Mouse (Mus musculus): ENCODE data around the gene Fgfr2. TPM values are rescaled to one million over a fixed set of nuclear protein-coding genes. Genes with fewer than 3 reads are reported as not detected.

The Fgfr2 gene
- polyA plus RNA-seq, 1 experiment from 2014 or later: 169 TPM

DNA sequence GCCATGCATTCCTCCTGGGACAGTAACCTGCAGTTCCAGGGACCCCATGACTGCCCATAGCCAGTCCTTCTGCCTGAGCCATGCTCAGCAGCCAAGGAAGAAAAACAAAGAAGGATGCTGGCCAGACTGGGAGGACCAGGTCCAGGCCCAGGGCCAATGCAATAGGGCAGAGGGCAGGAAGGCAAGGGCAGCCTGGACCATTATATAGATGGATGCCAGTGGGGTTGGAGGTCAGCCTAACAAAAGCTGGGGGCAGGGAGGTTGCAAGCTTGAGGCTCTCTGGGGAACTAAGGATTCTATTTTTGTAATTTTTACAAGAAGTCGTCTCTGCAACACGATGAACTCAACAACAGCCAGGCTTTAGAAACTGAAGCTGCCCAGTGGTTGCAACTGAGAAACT lies 890.2 kb downstream of the Fgfr2 start:
- no peak overlapping the region for H3K9ac ChIP-seq (replicated peaks; ENCODE audit: low read depth, low read length)
- no peak overlapping the region for H3K4me2 ChIP-seq (replicated peaks; ENCODE audit: low read depth, low read length)
- WGBS: 35% methylated on average over 2 of the region's 2 CpGs
- ATAC-seq (ENCODE audit: insufficient number of reproducible peaks, insufficient read depth, low FRiP score, low read depth): no peak
- H3K36me3 ChIP-seq (ENCODE audit: control insufficient read depth, insufficient read depth, low read length): peaks cover 16% of the 10 kb centered on the region; the same call in 1 of the 2 replicates
- no peaks in the 10 kb centered on the region for H3K27me3 ChIP-seq (ENCODE audit: control insufficient read depth, insufficient read depth, low read length)
- H3K27ac ChIP-seq (ENCODE audit: low read length): no peak overlapping the region
- 0 out of 2 replicates have a peak, but pooled peaks cover 6% of the 10 kb centered on the region for H3K4me1 ChIP-seq (ENCODE audit: control insufficient read depth, insufficient read depth, low read length)
- H3K9me3 ChIP-seq (ENCODE audit: control insufficient read depth, low read depth, low read length): no peaks in the 10 kb centered on the region
- H3K4me3 ChIP-seq (ENCODE audit: low read depth, low read length): no peak overlapping the region

DNA sequence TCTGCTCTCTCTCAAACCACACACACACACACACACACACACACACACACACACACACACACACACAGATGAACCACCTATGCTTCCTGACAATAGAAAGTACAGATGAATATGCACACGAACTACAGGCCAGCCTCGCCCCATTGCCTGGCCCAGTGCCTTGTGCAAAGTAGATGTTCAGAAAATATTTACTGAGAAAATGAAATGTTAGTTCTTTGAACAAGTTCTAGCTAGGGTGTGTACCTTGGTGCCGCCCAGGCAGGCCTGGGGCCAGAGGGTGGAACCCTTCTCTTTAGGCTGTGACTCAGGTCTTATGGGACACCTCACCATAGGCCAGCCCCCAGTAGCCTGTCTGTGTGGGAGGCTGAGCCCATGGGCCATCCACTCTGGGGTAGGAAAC lies 891.7 kb downstream of the Fgfr2 start:
- no peak overlapping the region for H3K4me2 ChIP-seq (replicated peaks; ENCODE audit: low read depth, low read length)
- no peak overlapping the region for H3K4me3 ChIP-seq (ENCODE audit: low read depth, low read length)
- no peak overlapping the region; the same call in 1 of the 2 replicates for H3K27ac ChIP-seq (ENCODE audit: low read length)
- no peaks in the 10 kb centered on the region for H3K9me3 ChIP-seq (ENCODE audit: control insufficient read depth, low read depth, low read length)
- no peak overlapping the region for H3K9ac ChIP-seq (replicated peaks; ENCODE audit: low read depth, low read length)
- H3K27me3 ChIP-seq (ENCODE audit: control insufficient read depth, insufficient read depth, low read length): no peaks in the 10 kb centered on the region
- peak; percentile 47; the same call in 1 of the 2 replicates for ATAC-seq (ENCODE audit: insufficient number of reproducible peaks, insufficient read depth, low FRiP score, low read depth)
- H3K36me3 ChIP-seq (ENCODE audit: control insufficient read depth, insufficient read depth, low read length): 0 out of 2 replicates have a peak, but pooled peaks cover 3% of the 10 kb centered on the region
- 71% methylated on average over 3 of the region's 3 CpGs for WGBS
- H3K4me1 ChIP-seq (ENCODE audit: control insufficient read depth, insufficient read depth, low read length): 0 out of 2 replicates have a peak, but pooled peaks cover 9% of the 10 kb centered on the region

DNA sequence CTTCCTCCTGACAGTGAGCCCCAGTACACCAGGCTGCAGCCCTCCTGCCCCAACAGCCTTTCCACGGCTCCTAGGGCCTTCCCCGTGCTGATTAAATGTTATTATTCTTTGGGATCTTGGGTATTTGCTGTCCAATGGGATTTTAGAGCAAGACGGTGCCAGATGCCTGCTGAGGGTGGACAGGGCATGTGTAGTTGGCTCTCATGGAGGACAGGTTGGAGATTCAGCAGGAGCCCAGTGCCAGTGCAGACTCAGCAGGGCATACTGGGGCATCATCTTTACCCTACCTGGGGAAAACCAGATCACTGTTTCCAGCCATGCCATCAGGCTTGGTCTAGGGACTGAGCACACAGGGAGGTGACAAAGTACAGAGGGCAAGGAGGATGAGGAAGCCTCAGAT lies 892.2 kb downstream of the Fgfr2 start:
- Histone ChIP-seq H3K4me1 (ENCODE audit: control insufficient read depth, insufficient read depth, low read length) (0 out of 2 replicates have a peak, but pooled peaks cover 9% of the 10 kb centered on the region), H3K27ac (ENCODE audit: low read length) (no peak overlapping the region), H3K9ac (replicated peaks; ENCODE audit: low read depth, low read length) (no peak overlapping the region), H3K9me3 (ENCODE audit: control insufficient read depth, low read depth, low read length) (no peaks in the 10 kb centered on the region), H3K4me2 (replicated peaks; ENCODE audit: low read depth, low read length) (no peak overlapping the region), H3K36me3 (ENCODE audit: control insufficient read depth, insufficient read depth, low read length) (0 out of 2 replicates have a peak, but pooled peaks cover 3% of the 10 kb centered on the region), H3K4me3 (ENCODE audit: low read depth, low read length) (no peak overlapping the region), H3K27me3 (ENCODE audit: control insufficient read depth, insufficient read depth, low read length) (no peaks in the 10 kb centered on the region)
- ATAC-seq (ENCODE audit: insufficient number of reproducible peaks, insufficient read depth, low FRiP score, low read depth): no peak
- WGBS: 77% methylated on average over 3 of the region's 3 CpGs

DNA sequence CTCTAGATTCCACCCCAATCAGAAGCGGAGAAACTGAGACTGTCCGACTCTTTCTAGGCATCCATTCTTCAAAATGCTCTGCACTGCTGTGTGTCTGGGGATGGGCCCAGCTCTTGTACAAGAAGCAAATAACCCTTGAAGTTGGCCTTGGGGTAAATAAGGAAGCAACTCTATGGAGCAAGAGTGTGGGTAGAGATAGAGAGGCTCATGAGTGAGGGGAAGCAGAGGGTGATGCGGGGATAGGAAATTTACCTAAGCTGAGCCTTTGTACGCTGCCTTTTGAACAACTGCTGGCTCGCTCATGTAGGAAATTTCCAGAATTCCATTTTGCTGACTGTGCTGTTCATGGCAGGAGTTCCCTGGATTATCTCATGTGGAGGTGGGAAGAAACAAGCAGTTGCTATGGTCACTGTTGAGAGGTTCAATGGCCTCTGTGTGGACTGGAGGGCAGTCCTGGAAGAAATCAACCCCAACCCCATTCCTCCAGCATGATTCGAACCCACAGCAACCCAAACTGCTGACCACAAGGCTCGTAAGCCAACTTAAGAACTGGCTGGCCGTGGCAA lies 896.0 kb downstream of the Fgfr2 start:
- Histone ChIP-seq H3K36me3 (ENCODE audit: control insufficient read depth, insufficient read depth, low read length) (0 out of 2 replicates have a peak, but pooled peaks cover 3% of the 10 kb centered on the region), H3K9me3 (ENCODE audit: control insufficient read depth, low read depth, low read length) (no peaks in the 10 kb centered on the region), H3K27me3 (ENCODE audit: control insufficient read depth, insufficient read depth, low read length) (no peaks in the 10 kb centered on the region), H3K4me3 (ENCODE audit: low read depth, low read length) (no peak overlapping the region), H3K4me2 (replicated peaks; ENCODE audit: low read depth, low read length) (no peak overlapping the region), H3K9ac (replicated peaks; ENCODE audit: low read depth, low read length) (no peak overlapping the region), H3K4me1 (ENCODE audit: control insufficient read depth, insufficient read depth, low read length) (0 out of 2 replicates have a peak, but pooled peaks cover 3% of the 10 kb centered on the region), H3K27ac (ENCODE audit: low read length) (peak overlapping the region; percentile 3; the same call in 1 of the 2 replicates)
- WGBS: 84% methylated on average over 8 of the region's 8 CpGs
- no peak for ATAC-seq (ENCODE audit: insufficient number of reproducible peaks, insufficient read depth, low FRiP score, low read depth)

DNA sequence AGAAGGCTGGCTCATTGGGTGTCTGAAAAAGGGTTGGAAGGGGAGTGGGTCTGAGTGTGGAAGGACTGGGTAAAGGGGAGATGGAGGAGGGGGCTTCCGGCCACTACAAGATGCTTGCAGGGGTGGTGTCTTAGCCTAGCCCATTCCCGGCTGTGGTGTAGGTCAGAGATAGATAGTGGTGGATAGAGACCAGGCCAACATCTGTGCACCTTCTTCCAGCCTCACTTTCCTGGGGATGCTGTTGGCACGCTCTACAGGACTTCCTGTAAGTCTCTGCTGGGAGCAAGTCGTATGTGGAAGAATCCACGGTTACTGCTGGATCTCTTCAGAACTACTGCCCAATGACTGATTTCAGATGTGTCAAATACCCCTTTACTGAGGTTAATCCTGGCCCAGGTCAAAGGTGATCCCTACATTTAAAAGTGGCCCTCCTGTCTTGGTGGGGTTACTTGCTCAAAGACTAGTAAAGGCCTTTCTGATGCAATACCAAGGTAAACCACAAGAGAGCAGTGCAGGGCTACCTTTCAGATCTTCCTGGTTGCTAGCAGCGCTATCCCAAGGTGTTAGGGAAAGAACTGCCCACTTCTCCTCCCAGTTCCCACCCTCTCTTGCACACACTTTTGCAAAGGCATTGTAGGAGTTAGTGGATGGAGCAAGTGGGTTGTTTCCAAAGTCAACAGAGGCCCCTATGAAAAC lies 896.6 kb downstream of the Fgfr2 start:
- no peak overlapping the region for H3K4me2 ChIP-seq (replicated peaks; ENCODE audit: low read depth, low read length)
- no peak overlapping the region for H3K9ac ChIP-seq (replicated peaks; ENCODE audit: low read depth, low read length)
- H3K27ac ChIP-seq (ENCODE audit: low read length): no peak overlapping the region; the same call in 1 of the 2 replicates
- H3K4me1 ChIP-seq (ENCODE audit: control insufficient read depth, insufficient read depth, low read length): 0 out of 2 replicates have a peak, but pooled peaks cover 3% of the 10 kb centered on the region
- H3K4me3 ChIP-seq (ENCODE audit: low read depth, low read length): no peak overlapping the region
- no peaks in the 10 kb centered on the region for H3K27me3 ChIP-seq (ENCODE audit: control insufficient read depth, insufficient read depth, low read length)
- peak; percentile 57; the same call in 1 of the 2 replicates for ATAC-seq (ENCODE audit: insufficient number of reproducible peaks, insufficient read depth, low FRiP score, low read depth)
- WGBS: 60% methylated on average over 6 of the region's 6 CpGs
- no peaks in the 10 kb centered on the region for H3K9me3 ChIP-seq (ENCODE audit: control insufficient read depth, low read depth, low read length)
- H3K36me3 ChIP-seq (ENCODE audit: control insufficient read depth, insufficient read depth, low read length): 0 out of 2 replicates have a peak, but pooled peaks cover under 1% of the 10 kb centered on the region

DNA sequence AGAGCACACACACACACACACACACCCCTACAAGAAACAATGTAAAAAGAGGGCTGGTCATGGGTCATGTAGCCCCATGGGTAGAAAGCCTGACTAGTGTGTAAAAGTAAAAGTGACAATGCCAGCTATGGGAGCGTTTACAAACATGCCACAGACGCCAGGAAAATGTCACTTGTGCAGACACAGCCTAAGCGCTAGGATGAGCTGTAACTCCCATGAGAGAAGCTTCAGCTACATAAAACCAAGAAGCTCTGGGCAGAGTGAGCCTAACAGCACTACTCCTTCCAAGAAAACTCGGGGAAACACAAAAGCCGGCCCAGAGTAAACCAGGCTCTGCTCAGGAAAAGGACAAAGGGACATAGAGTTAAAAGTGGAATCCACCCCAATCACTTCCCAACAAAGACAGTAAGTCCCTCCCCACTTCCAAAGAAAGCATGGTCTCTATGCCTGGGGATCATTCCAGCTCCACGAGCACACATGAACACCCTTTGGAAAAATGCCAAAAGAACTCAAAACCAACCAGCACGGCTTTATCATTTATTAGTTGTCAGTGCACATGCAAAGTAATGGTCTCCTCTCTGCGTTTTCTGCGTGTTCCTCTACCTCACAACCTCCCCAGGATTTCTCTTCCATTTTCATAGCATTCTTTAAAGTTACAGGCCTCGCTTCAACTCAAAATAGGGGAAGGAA lies 899.6 kb downstream of the Fgfr2 start:
- no peak for ATAC-seq (ENCODE audit: insufficient number of reproducible peaks, insufficient read depth, low FRiP score, low read depth)
- Histone ChIP-seq H3K27ac (ENCODE audit: low read length) (no peak overlapping the region), H3K36me3 (ENCODE audit: control insufficient read depth, insufficient read depth, low read length) (no peaks in the 10 kb centered on the region), H3K27me3 (ENCODE audit: control insufficient read depth, insufficient read depth, low read length) (no peaks in the 10 kb centered on the region), H3K4me3 (ENCODE audit: low read depth, low read length) (no peak overlapping the region), H3K9me3 (ENCODE audit: control insufficient read depth, low read depth, low read length) (no peaks in the 10 kb centered on the region), H3K4me1 (ENCODE audit: control insufficient read depth, insufficient read depth, low read length) (0 out of 2 replicates have a peak, but pooled peaks cover 3% of the 10 kb centered on the region), H3K9ac (replicated peaks; ENCODE audit: low read depth, low read length) (no peak overlapping the region), H3K4me2 (replicated peaks; ENCODE audit: low read depth, low read length) (no peak overlapping the region)
- WGBS: 50% methylated on average over 10 of the region's 10 CpGs

DNA sequence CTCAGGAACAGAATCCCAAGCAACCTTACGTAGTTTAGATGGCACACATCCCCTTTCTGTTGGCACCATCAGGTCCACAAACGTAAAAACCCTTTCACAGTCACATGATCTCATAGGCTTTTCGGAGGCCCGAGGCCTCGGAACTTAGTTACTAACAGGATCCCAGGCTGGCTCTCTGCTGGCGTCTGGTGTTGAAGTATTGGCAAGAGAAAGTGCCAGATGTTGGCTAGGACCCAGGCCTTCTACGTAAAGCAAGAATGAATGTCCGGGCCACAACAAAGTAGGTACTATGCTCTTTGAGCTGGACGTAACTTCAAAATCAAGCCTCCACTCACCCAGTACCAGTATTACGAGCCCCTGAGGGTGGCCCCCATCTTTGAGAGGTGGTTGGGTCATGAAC lies 909.1 kb downstream of the Fgfr2 start:
- Histone ChIP-seq H3K4me3 (ENCODE audit: low read depth, low read length) (no peak overlapping the region), H3K9me3 (ENCODE audit: control insufficient read depth, low read depth, low read length) (no peaks in the 10 kb centered on the region), H3K27me3 (ENCODE audit: control insufficient read depth, insufficient read depth, low read length) (no peaks in the 10 kb centered on the region), H3K9ac (replicated peaks; ENCODE audit: low read depth, low read length) (no peak overlapping the region), H3K4me2 (replicated peaks; ENCODE audit: low read depth, low read length) (no peak overlapping the region), H3K27ac (ENCODE audit: low read length) (no peak overlapping the region), H3K36me3 (ENCODE audit: control insufficient read depth, insufficient read depth, low read length) (no peaks in the 10 kb centered on the region), H3K4me1 (ENCODE audit: control insufficient read depth, insufficient read depth, low read length) (no peaks in the 10 kb centered on the region)
- no peak for ATAC-seq (ENCODE audit: insufficient number of reproducible peaks, insufficient read depth, low FRiP score, low read depth)
- WGBS: 74% methylated on average over 10 of the region's 10 CpGs

DNA sequence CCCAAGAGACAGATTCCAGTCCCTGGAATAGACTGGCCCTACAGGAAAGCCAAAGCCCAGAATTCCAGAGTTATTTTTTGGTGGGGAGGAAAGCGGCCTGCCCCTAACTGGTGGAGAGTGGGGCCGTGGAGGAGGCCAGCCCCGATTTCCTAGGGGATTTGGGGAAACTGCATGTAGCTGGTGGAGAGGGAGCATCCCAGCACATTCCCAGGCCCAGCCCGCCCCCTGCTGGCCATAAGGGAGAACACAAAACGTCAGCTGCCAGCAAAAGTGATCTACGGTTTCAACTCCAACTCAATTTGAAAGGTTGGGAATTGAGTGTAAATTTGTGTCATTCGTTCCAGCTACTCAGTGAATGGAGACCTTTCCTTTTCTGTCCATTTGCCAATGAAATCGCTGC lies 909.7 kb downstream of the Fgfr2 start:
- ATAC-seq (ENCODE audit: insufficient number of reproducible peaks, insufficient read depth, low FRiP score, low read depth): no peak
- Histone ChIP-seq H3K4me1 (ENCODE audit: control insufficient read depth, insufficient read depth, low read length) (no peaks in the 10 kb centered on the region), H3K27me3 (ENCODE audit: control insufficient read depth, insufficient read depth, low read length) (no peaks in the 10 kb centered on the region), H3K4me3 (ENCODE audit: low read depth, low read length) (no peak overlapping the region), H3K9me3 (ENCODE audit: control insufficient read depth, low read depth, low read length) (no peaks in the 10 kb centered on the region), H3K4me2 (replicated peaks; ENCODE audit: low read depth, low read length) (no peak overlapping the region), H3K27ac (ENCODE audit: low read length) (no peak overlapping the region), H3K9ac (replicated peaks; ENCODE audit: low read depth, low read length) (no peak overlapping the region), H3K36me3 (ENCODE audit: control insufficient read depth, insufficient read depth, low read length) (no peaks in the 10 kb centered on the region)
- 7% methylated on average over 8 of the region's 8 CpGs for WGBS

Data from stomach, embryonic 14.5 days (tissue).